Mouse (Mus musculus) cerebellum, adult 11 months (tissue): ENCODE measurements at regions not wholly inside any gene's neighbourhood (a gene's known extent, or its start where the extent isn't known, plus 50 kb on each side); places are given as distances from the start of the nearest gene placed in this dataset.
"Not testable (repeated sequence)": the region's sequence is repeated elsewhere in the genome, so short reads cannot be mapped to it uniquely, and the experiment has no call there.

ENCODE experiments used
- DNase-seq: peaks from one replicate; pipeline ENCODE4 v3.0.0; 2022

DNA sequence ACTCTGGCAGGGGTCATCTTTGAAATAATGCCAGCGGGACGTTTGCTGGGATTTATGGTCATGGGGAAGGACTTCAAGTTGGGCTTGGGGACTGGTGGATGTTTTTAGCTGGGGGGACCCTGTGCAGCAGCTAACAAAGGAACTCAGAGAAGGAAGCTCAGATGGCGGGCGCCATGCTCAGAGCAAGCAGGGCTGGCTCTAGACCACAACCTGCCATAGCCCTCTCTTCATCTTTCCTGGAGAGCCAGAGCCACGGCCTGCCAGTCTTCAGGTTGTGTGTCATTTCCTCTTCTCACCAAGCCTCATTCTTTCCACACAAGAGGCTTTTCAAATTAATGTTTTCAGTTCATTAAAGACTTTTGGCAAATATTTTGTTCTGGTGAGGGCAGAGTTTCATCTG lies 219.9 kb downstream of the Bcl11a start:
- DNase-seq = no peak

- no peak for DNase-seq
Observed at GRCm38 (mm10) chr11:24300351-24300750, 222.5 kb downstream of the Bcl11a start.

GRCm38 (mm10) chr11:24301201-24301600 lies 223.3 kb downstream of the Bcl11a start:
- no peak for DNase-seq

- DNase-seq = no peak
Observed at GRCm38 (mm10) chr11:24305145-24305553, 227.3 kb downstream of the Bcl11a start.

DNA sequence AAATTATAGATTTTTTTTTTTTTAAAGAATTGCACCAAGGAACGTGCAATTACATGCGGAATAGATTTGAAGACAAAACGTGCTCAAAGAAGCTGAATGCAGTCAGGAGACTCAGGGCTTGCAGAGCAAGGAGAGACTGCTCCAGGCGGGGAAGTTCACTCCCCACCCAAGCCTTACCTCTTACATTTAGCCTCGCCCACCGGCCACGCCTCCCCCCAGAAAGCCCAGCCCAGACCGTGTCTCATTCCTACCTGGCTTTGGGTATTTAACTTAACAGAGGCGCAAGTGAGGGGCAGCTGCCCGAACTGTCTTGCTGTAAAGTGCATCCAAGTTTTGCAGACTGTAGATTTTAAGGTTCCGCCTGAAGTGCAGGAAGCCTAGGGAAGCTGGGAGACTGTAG lies 227.8 kb downstream of the Bcl11a start:
- no peak for DNase-seq

DNA sequence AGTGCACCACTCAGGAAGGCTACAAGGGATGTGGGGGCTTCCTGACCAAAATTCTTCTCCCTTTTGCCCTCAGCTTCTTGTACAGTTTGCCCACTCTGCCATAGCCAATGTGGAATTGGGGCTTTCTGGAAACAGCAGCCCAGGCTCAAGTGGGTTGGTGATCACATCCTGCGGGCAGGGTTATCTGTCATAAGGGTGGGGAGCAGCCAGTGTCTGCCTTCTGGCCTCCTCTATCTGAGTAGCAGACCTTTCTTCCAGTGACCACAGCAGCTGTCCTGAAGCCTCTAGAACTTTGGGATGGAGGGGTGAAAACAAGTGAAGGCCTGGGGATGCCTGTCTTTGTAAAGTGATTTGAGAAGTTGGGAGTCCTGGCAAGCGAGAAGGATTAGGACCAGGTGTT lies 228.2 kb downstream of the Bcl11a start:
- no peak for DNase-seq

DNA sequence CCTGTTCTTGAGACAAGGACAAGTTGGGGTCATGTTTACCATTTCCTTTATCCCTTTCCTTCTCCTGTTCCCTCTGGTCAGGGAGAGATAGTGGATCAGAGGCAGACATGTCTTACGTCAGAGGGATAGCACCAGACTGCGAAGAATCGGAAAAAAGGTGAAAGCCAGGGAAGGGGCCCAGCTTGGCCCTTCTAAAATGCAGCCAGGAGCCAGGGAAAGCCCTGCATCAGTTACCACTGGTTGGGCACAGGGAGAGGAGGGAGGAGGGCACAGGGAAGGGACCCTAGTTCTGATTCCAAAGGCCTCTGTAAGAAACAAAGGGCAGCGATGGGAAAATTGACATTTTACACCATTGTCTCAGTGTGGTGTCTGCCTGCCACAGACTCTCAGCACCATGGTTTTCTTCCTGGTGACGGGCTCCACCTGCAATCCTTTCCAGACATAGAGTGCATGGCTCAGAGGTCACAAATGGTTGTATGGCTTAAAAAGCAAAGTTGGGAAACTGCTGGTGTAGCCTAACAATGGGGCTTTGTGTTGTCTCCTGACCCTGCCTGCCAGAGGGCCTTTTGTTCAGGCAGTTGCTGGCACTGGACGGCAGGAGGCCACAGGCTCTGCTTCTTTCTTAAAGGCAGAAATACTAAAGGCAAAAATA lies 229.9 kb downstream of the Bcl11a start:
- DNase-seq = no peak

GRCm38 (mm10) chr11:24308253-24308633 lies 230.4 kb downstream of the Bcl11a start:
- no peak for DNase-seq

- no peak for DNase-seq
Observed at GRCm38 (mm10) chr11:24314046-24314445, 236.2 kb downstream of the Bcl11a start.

DNA sequence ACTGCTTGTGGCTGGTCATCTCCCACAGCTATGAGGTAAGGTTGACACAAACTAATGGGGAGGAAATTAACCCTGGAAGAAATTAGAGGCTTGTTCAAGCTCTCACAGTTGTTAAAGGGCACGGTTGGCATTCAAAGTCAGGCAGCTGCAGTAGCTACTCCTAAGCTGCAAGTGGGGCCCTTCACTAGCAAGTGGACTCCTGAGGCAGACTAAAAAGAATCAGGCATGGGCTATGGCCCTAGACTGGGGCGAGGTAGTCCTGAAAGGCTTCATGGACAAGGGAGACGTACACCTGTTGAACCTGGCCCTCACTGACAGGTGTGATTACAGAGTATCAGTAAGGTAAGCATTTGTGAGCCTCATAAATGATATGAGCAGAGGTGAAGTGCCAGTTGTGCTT lies 237.7 kb downstream of the Bcl11a start:
- no peak for DNase-seq

GRCm38 (mm10) chr11:24316198-24316597 lies 238.3 kb downstream of the Bcl11a start:
- DNase-seq = no peak

DNA sequence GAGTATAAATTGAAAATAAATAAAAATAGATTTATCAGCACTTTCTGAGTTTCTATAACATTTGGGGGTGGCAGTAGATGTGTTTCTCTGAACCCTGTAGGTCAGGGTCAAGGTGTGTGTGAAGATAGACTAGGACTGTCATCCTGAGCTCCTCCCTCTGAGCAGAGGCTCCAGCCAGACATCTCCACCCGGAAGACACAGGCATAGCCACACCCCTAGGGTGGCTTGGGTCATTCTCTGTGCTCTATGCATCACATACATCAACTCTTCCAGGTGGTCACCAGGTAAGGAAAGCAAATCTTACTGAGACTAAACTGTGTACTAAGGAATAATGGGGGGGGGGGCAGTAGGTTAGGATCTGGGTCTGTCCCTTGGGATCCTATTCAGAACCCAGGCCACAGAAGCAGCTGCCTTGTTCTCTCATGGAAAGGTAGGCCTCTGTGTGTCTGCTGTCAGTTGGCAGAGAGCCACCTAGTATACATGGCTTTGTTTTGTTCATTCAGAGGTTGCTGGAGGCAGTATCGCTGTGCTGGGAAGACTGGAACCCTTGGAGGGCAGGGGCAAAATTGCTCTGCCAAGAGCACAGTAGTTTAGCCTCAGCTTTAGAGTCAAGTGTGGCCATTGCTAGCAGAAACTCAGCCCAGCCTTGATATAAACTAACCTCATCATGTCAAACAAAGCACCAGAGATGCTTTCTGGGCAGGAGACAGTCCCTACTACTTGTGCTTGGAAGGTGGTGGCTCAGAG lies 240.3 kb downstream of the Bcl11a start:
- DNase-seq = no peak

DNA sequence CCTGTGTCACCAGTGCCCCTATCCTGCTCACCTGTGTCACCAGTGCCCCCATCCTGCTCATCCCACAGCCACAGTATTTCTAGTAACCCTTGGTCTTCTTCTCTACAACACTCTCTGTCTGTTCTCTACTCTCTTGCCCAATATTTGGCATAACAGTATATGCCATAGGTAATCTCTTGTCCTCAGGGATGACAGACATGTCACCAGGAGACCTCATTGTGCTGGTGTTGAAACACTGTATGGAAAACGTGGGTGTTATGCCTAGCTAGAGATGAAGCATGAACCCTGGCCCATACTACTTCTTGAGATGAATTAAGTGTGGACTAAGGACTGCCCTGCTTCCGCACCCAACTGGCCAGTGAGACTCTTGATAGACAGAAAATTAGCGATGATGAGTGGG lies 241.4 kb downstream of the Bcl11a start:
- no peak for DNase-seq

DNA sequence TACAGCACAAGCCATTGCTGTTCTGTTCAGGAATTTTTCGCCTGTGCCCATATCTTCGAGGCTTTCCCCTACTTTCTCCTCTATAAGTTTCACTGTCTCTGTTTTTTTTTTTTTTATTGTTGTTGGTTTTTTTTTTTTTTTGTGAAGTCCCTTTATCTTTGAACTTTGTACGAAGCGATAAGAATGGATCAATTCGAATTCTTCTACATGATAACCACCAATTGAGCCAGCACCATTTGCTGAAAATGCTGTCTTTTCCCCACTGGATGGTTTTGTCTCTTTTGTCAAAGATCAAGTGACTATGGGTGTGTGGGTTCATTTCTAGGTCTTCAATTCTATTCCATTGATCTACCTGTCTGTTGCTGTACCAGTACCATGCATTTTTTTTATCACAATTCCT lies 244.6 kb downstream of the Bcl11a start:
- not testable (repeated sequence) for DNase-seq

DNA sequence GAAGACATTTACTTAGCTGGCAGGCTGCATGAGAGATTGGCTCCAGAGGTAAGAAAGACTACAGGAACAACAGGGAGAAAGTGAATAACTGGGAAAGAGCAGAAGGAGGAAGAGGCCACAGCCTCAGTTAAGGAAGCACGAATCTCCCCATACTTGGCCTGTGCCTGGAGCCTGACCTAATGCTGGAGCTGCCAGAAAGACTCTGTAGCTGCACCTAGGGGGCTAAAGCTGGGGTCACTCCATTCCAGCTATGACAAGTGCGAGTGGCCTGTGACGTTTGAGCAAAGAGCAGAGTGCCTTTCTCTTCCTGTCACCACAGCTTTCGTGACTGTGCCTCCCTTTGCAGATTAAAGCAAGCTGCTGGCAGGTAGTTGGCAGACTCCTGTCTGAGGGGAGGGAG lies 250.6 kb downstream of the Bcl11a start:
- DNase-seq = no peak

- DNase-seq = no peak
Observed at GRCm38 (mm10) chr11:24330366-24331124, 252.7 kb downstream of the Bcl11a start.

GRCm38 (mm10) chr11:24332241-24332640 lies 254.4 kb downstream of the Bcl11a start:
- DNase-seq = no peak

DNA sequence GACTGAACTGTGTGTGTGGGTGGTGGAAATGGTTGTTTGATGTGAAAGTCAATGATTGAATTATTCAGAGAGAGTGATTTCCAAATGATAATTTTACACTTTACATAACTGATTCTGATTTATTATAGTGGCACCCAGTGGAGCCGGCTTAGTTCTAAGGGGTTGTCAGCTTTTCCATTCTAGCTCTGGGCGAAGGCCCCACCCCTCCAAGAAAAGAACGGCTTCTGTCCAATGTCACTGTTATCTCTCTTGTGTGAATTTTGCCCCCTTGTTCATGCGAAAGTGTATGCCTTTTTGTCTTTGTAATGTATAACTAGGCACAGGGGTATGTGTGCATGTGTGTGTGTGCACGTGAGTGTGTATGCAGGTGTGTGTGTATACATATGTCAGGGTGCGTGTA lies 255.3 kb downstream of the Bcl11a start:
- DNase-seq = no peak

DNA sequence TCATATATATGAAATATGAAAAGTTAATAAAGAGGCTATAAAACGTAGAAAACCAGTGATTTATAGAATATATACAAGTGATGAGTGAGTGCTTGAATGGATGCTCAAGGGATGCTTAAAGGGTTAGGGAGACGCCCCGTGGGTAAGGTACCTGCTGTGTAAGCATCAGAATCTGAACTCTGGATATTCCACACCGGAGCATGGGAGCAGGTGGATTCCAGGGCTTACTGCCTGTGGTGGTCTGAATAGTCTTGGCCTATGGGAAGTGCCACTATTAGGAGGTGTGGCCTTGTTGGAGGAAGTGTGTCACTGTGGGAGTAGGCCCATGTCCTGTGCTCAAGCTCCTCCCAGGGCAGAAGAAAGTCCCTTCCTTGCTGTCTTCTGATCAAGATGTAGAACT lies 257.4 kb downstream of the Bcl11a start:
- no peak for DNase-seq

- no peak for DNase-seq
Observed at GRCm38 (mm10) chr11:24338111-24338510, 260.3 kb downstream of the Bcl11a start.

DNA sequence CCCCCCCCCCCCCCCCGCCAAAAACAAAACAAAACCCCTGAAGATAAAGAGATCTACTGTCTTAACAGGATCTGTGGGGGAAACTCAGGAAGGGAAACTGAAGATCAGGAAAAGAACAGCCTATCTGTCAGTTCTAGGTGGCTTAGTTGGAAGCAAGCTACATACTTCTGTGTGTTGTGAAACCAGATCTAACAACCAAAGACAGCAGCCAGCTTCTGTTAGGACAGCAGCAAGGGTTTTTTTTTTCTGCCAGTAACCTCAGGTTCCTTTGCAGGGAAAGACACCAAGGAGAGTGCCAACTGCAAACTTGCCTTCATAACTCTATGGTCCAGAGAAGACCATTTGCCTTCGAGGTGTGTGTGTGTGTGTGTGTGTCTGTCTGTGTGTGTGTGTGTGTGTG lies 261.2 kb downstream of the Bcl11a start:
- no peak for DNase-seq

GRCm38 (mm10) chr11:24340677-24341076 lies 262.8 kb downstream of the Bcl11a start:
- DNase-seq = no peak

GRCm38 (mm10) chr11:24341650-24342049 lies 263.8 kb downstream of the Bcl11a start:
- no peak for DNase-seq

DNA sequence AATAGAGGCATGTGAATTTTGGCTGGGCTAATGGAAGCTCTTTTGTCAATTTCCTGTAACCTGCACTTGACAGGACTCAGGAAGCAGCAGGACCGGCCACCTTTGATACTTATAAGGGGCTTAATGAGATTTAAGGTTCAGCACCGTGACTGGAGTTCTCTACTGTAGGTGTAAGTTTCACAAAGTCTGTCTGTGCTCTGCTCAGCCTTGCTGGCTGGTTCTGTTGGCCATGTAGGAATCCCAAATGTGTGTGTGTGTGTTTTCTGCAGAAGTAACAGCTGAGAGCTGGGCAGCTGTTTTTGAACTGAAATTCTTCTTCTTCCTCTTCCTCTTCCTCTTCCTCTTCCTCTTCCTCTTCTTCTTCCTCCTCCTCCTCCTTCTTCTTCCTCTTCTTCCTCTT lies 264.3 kb downstream of the Bcl11a start:
- DNase-seq = no peak
